In the genomic region with DNA sequence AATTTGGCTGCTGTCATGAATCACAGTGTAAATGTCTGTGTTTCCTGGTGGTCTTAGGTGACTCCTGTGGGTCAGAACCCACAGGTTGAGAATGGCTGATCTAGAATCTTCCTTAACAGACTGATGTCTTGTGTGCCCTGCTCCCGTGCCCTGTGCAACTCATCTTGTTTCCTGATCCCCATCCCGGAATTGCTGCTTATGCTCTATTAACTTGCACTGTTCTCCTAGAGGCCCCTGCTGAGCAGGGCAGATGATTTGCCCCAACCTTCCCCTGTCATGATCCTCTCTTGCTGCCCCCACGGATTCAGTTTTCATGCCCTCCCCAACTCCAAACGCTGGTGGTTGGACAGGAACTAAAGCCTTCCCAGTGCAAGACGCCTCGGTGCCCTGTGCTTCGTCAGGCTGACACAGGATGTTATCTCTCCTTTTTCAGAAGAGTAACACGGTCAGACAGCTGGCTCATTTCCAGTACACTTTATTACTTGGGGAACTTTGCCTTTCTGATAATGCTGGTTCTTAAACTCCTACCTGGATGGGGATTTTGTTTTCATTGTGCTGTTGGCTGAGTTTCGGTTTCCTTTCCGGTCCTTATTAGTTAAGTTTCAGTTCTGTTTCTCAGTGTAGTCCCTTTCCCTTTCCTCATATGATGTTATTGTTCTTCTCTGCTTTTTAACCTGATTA, we compare ENCODE assay signal across 8 mouse cellular contexts. TPM values are rescaled to one million over a fixed set of nuclear protein-coding genes. Genes with fewer than 3 reads are reported as not detected.
DNase-seq lines count a peak whose midpoint lies in the region; ATAC-seq and TF ChIP-seq lines count a peak whose summit lies in the region.

No protein-coding gene starts in this region.

- no peaks in the 10 kb centered on the region for H3K27me3 ChIP-seq in midbrain, embryonic 11.5 days (ENCODE audit: control insufficient read depth, insufficient read depth, low read length)
- H3K27me3 ChIP-seq in midbrain, embryonic 10.5 days (ENCODE audit: low read depth, poor library complexity, severe bottlenecking), result no peaks in the 10 kb centered on the region
- no peaks in the 10 kb centered on the region for H3K27me3 ChIP-seq in kidney, postnatal 0 days (ENCODE audit: insufficient read depth, low read length)
- no peaks in the 10 kb centered on the region for H3K27me3 ChIP-seq in forebrain, embryonic 11.5 days (ENCODE audit: control insufficient read depth, insufficient read depth, low read length)
- no peaks in the 10 kb centered on the region for H3K27me3 ChIP-seq in hindbrain, postnatal 0 days (ENCODE audit: insufficient read depth, low read length)

- H3K9ac ChIP-seq in midbrain, embryonic 11.5 days (ENCODE audit: low read length), result no peak overlapping the region
- H3K9ac ChIP-seq in kidney, postnatal 0 days (ENCODE audit: low read depth, low read length), result peak overlapping the region; percentile 40; the same call in 1 of the 2 replicates
- no peak overlapping the region for H3K9ac ChIP-seq in forebrain, embryonic 11.5 days (ENCODE audit: low read length)
- no peak overlapping the region for H3K9ac ChIP-seq in hindbrain, postnatal 0 days (replicated peaks; ENCODE audit: low read length)

- no peaks in the 10 kb centered on the region for H3K9me3 ChIP-seq in midbrain, embryonic 11.5 days (ENCODE audit: control insufficient read depth, low read length)
- no peaks in the 10 kb centered on the region for H3K9me3 ChIP-seq in midbrain, embryonic 10.5 days (replicated peaks)
- no peaks in the 10 kb centered on the region for H3K9me3 ChIP-seq in kidney, postnatal 0 days (replicated peaks; ENCODE audit: low read length)
- H3K9me3 ChIP-seq in forebrain, embryonic 11.5 days (ENCODE audit: control insufficient read depth, low read length), result no peaks in the 10 kb centered on the region
- no peaks in the 10 kb centered on the region for H3K9me3 ChIP-seq in hindbrain, postnatal 0 days (ENCODE audit: low read length)

- WGBS in midbrain, embryonic 11.5 days, result 79% methylated on average over 10 of the region's 10 CpGs
- WGBS in midbrain, embryonic 10.5 days, result 83% methylated on average over 10 of the region's 10 CpGs
- WGBS in kidney, postnatal 0 days, result 11% methylated on average over 10 of the region's 10 CpGs
- WGBS in forebrain, embryonic 11.5 days, result 78% methylated on average over 10 of the region's 10 CpGs
- 58% methylated on average over 10 of the region's 10 CpGs for WGBS in hindbrain, postnatal 0 days

- H3K27ac ChIP-seq in midbrain, embryonic 11.5 days (ENCODE audit: low read depth, low read length), result no peak overlapping the region
- no peak overlapping the region for H3K27ac ChIP-seq in midbrain, embryonic 10.5 days (replicated peaks)
- peak overlapping the region; percentile 54 for H3K27ac ChIP-seq in kidney, postnatal 0 days
- no peak overlapping the region for H3K27ac ChIP-seq in forebrain, embryonic 11.5 days (ENCODE audit: low read depth, low read length)
- no peak overlapping the region for H3K27ac ChIP-seq in hindbrain, postnatal 0 days

- peak; percentile 53 for DNase-seq in midbrain, embryonic 11.5 days (ENCODE audit: low spot score, missing footprints)
- no peak for DNase-seq in midbrain, embryonic 10.5 days (ENCODE audit: low spot score)
- DNase-seq in kidney, postnatal 0 days (ENCODE audit: low spot score), result peak; percentile 76
- DNase-seq in forebrain, embryonic 11.5 days (ENCODE audit: low spot score), result no peak
- no peak for DNase-seq in cerebellum, adult 11 months
- DNase-seq in hindbrain, postnatal 0 days (ENCODE audit: low spot score), result no peak

- no peak for TF ChIP-seq CTCF in kidney, postnatal 0 days (IDR thresholded peaks at IDR 0.05; ENCODE audit: low read depth)
- TF ChIP-seq CTCF in hindbrain, postnatal 0 days (IDR thresholded peaks at IDR 0.05; ENCODE audit: low read depth), result no peak

- H3K4me2 ChIP-seq in midbrain, embryonic 11.5 days, result no peak overlapping the region
- H3K4me2 ChIP-seq in kidney, postnatal 0 days (ENCODE audit: low read length), result peak overlapping the region; percentile 50
- no peak overlapping the region for H3K4me2 ChIP-seq in forebrain, embryonic 11.5 days (ENCODE audit: low read depth, low read length, severe bottlenecking)
- no peak overlapping the region for H3K4me2 ChIP-seq in hindbrain, postnatal 0 days (ENCODE audit: low read depth, low read length)

- no peaks in the 10 kb centered on the region for H3K4me1 ChIP-seq in midbrain, embryonic 11.5 days (ENCODE audit: control insufficient read depth, insufficient read depth, low read length)
- no peaks in the 10 kb centered on the region for H3K4me1 ChIP-seq in midbrain, embryonic 10.5 days
- no peaks in the 10 kb centered on the region; the same call in 1 of the 2 replicates for H3K4me1 ChIP-seq in kidney, postnatal 0 days (replicated peaks; ENCODE audit: insufficient read depth, low read length)
- no peaks in the 10 kb centered on the region for H3K4me1 ChIP-seq in forebrain, embryonic 11.5 days (replicated peaks; ENCODE audit: control insufficient read depth, insufficient read depth, low read length)
- H3K4me1 ChIP-seq in hindbrain, postnatal 0 days (ENCODE audit: insufficient read depth, low read length), result no peaks in the 10 kb centered on the region

- no peak for ATAC-seq in midbrain, embryonic 11.5 days (ENCODE audit: low FRiP score)
- ATAC-seq in granulocyte monocyte progenitor cell, adult 5-6 weeks (replicated peaks; ENCODE audit: poor library complexity, severe bottlenecking), result peak; percentile 77
- peak; percentile 46; the same call in 1 of the 2 replicates for ATAC-seq in kidney, postnatal 0 days (replicated peaks; ENCODE audit: low FRiP score, low read depth)
- peak; percentile 93 for ATAC-seq in megakaryocyte-erythroid progenitor cell, adult 5-6 weeks (replicated peaks; ENCODE audit: low FRiP score, low TSS enrichment, poor library complexity, severe bottlenecking)
- no peak for ATAC-seq in forebrain, embryonic 11.5 days (replicated peaks; ENCODE audit: low FRiP score)
- ATAC-seq in hindbrain, postnatal 0 days, result no peak

- no peaks in the 10 kb centered on the region for H3K36me3 ChIP-seq in midbrain, embryonic 11.5 days (ENCODE audit: control insufficient read depth, insufficient read depth, low read length)
- H3K36me3 ChIP-seq in midbrain, embryonic 10.5 days, result no peaks in the 10 kb centered on the region
- H3K36me3 ChIP-seq in kidney, postnatal 0 days (ENCODE audit: insufficient read depth, low read length), result no peaks in the 10 kb centered on the region
- H3K36me3 ChIP-seq in forebrain, embryonic 11.5 days (ENCODE audit: control insufficient read depth, insufficient read depth, low read length), result no peaks in the 10 kb centered on the region
- H3K36me3 ChIP-seq in hindbrain, postnatal 0 days (ENCODE audit: insufficient read depth, low read length), result no peaks in the 10 kb centered on the region

- no peak overlapping the region for H3K4me3 ChIP-seq in midbrain, embryonic 11.5 days (ENCODE audit: low read depth, low read length)
- H3K4me3 ChIP-seq in midbrain, embryonic 10.5 days, result no peak overlapping the region
- peak overlapping the region; percentile 23 for H3K4me3 ChIP-seq in kidney, postnatal 0 days (replicated peaks; ENCODE audit: low read depth, low read length)
- no peak overlapping the region for H3K4me3 ChIP-seq in forebrain, embryonic 11.5 days (ENCODE audit: low read depth, low read length)
- no peak overlapping the region for H3K4me3 ChIP-seq in hindbrain, postnatal 0 days (ENCODE audit: low read length)

RNA-seq across cellular contexts. Expression of gene Zcchc2, which starts 18.6 kb away (rescaled TPM):
- polyA plus RNA-seq in midbrain, embryonic 11.5 days (2014; fragmentation: Nextera tagmentation; extraction: Ambion mirVana), result 1.7 and 1.8 TPM in 2 replicates
- 1.7 and 1.9 TPM in 2 replicates for polyA plus RNA-seq in midbrain, embryonic 10.5 days (2016; fragmentation: Nextera tagmentation; extraction: Ambion mirVana)
- total RNA-seq in granulocyte monocyte progenitor cell, adult 5-6 weeks (2014; fragmentation: Nextera tagmentation), result 14.8 and 18.7 TPM in 2 replicates
- total RNA-seq in granulocyte monocyte progenitor cell, adult 5-6 weeks (2017), result 13.7 and 15.9 TPM in 2 replicates
- 2.5 and 2.6 TPM in 2 replicates for polyA plus RNA-seq in kidney, postnatal 0 days (2015; fragmentation: Nextera tagmentation; extraction: Ambion mirVana)
- 16.8 and 18.3 TPM in 2 replicates for total RNA-seq in megakaryocyte-erythroid progenitor cell, adult 5-6 weeks (2014; fragmentation: Nextera tagmentation)
- total RNA-seq in megakaryocyte-erythroid progenitor cell, adult 5-6 weeks (2017), result 14.2 and 15.4 TPM in 2 replicates
- 2.5 and 2.9 TPM in 2 replicates for polyA plus RNA-seq in forebrain, embryonic 11.5 days (2014; fragmentation: Nextera tagmentation; extraction: Ambion mirVana)
- total RNA-seq in hindbrain, postnatal 0 days (2014; rRNA removed), result 14.3 and 17.0 TPM in 2 replicates
- 2.3 TPM in 2 replicates for polyA plus RNA-seq in hindbrain, postnatal 0 days (2015; fragmentation: Nextera tagmentation; extraction: Ambion mirVana)

Comparison
In these comparisons a context has a peak if more than half of its experiments do, and no peak if none do; other contexts are left out.
1. DNase-seq: peak in midbrain, embryonic 11.5 days (single experiment) and kidney, postnatal 0 days (single experiment); none in midbrain, embryonic 10.5 days (single experiment), forebrain, embryonic 11.5 days (single experiment), cerebellum, adult 11 months (single experiment) and hindbrain, postnatal 0 days (single experiment).
2. ATAC-seq: peak in granulocyte monocyte progenitor cell, adult 5-6 weeks (single experiment), kidney, postnatal 0 days (single experiment) and megakaryocyte-erythroid progenitor cell, adult 5-6 weeks (single experiment); none in midbrain, embryonic 11.5 days (single experiment), forebrain, embryonic 11.5 days (single experiment) and hindbrain, postnatal 0 days (single experiment).